Mouse (Mus musculus): ENCODE measurements around the gene Gm11562.
A peak's percentile ranks its signal among the peaks of the same experiment; 100 is the strongest.

The Gm11562 gene

GRCm38 (mm10) chr11:99585096-99585495 is 35.1 kb downstream of the Gm11562 start:
- no peak for DNase-seq (ENCODE audit: low read depth)

GRCm38 (mm10) chr11:99583245-99583704 is 37.0 kb downstream of the Gm11562 start, which contains the start of gene Krtap1-4:
TSS of gene Krtap1-4 (minus strand) at chr11:99583654.
- DNase-seq (ENCODE audit: low read depth): no peak

- DNase-seq (ENCODE audit: low read depth): peak; percentile 84
These were observed 38.7 kb downstream of the Gm11562 start for GRCm38 (mm10) chr11:99581564-99581963.

DNA sequence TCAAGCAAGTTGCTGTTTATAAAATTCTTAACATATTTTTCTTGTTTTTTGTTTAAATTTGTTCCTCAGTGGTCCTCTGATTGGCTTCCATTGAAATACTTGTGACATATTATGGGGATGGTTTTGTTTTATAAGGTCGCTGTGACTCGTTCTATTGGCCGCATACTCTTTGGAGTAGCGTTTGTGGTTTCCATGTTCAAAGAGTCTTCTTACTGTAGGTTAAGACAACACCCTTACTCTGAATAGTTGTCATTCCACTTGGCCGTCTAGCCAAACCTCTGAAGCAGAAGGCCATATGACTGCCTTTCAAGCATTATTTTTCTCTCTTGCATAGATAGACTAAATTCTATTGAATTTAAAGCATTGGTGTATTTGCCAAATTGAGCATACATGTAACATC is 39.2 kb downstream of the Gm11562 start:
- peak; percentile 28 for DNase-seq (ENCODE audit: low read depth)

DNA sequence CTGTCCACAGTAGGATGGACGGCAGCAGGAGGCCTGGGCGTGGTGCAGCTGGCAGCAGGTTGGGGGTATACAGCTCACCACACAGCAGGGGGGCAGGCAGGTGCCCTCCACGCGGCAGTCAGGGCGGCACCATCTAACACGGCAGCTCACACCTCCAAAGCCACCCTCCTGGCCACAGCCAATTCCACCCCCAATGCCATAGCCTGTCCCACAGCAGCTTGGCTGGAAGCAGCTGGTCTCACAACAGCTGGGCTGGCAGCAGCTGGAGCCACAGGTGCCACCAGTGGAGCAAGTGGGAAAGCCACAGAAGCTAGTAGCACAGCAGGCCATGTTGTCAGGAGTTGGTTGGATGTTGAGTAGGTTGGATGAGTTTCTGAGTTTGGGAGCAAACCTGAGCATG is 39.6 kb downstream of the Gm11562 start, which contains the start of gene Krtap1-5:
Gene Krtap1-5 (minus strand): TSS at position 381 of the 400 bp plus-strand sequence.
- no peak for DNase-seq (ENCODE audit: low read depth)

DNA sequence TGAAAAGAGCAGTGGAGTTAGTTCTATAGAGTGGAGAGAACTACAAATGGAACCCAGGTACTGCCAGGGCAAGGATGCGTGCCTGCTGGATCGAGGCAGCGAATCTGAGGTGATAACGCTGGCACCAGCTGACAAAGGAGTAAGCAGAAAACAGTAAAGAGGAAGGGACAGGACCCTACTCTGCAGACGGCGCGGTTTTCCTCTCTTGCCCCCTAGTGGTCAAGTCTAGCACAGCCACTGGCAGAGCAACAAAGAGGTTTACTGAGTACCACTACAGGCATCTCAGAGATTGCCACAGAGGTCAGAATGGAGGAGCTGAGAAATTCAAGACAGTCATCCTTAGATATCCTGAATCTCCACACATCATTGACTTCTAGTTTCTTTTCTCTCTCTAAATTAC is 46.1 kb downstream of the Gm11562 start:
- peak; percentile 75 for DNase-seq (ENCODE audit: low read depth)

DNA sequence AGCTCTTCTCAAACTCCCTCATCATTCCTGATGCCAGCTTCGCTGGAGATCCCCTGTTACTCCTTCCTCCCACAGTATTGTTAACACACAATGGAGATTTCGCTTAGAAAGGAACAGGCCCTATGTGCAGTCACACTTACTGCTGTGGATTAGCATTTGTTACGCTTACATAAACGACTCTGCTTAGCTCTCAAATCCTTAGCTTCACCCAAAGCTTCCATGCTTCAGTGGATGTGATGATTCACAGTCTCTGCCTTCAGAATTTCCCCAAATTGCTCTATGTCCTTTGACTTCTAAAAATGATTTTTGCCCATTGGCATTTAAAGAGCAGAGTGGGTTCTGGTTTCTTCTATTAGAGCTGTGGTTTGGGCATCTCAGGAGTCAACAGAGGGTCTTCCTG is 47.1 kb downstream of the Gm11562 start:
- DNase-seq (ENCODE audit: low read depth): peak; percentile 24

Data from NIH3T3 (cell line).